ENCODE assay signal across 8 mouse cellular contexts in genomic region chr17:43018071-43018470, GRCm38 (mm10). TPM values are rescaled to one million over a fixed set of nuclear protein-coding genes. Genes with fewer than 3 reads are reported as not detected.
DNase-seq lines count a peak whose midpoint lies in the region; ATAC-seq and TF ChIP-seq lines count a peak whose summit lies in the region.

No protein-coding gene starts in this region.

- H3K36me3 ChIP-seq in forebrain, embryonic 10.5 days (replicated peaks): peaks cover 28% of the 10 kb centered on the region
- no peaks in the 10 kb centered on the region for H3K36me3 ChIP-seq in limb, embryonic 11.5 days (ENCODE audit: control insufficient read depth, insufficient read depth, low read length)
- H3K36me3 ChIP-seq in neural tube, embryonic 14.5 days (ENCODE audit: control insufficient read depth, insufficient read depth, low read length): no peaks in the 10 kb centered on the region

- H3K9ac ChIP-seq in limb, embryonic 11.5 days (ENCODE audit: low read length): no peak overlapping the region; the same call in 1 of the 2 replicates
- H3K9ac ChIP-seq in neural tube, embryonic 14.5 days (replicated peaks; ENCODE audit: low read depth, low read length): peak overlapping the region; percentile 99

- no peaks in the 10 kb centered on the region for H3K27me3 ChIP-seq in forebrain, embryonic 10.5 days (ENCODE audit: poor library complexity, severe bottlenecking)
- no peaks in the 10 kb centered on the region for H3K27me3 ChIP-seq in limb, embryonic 11.5 days (ENCODE audit: control insufficient read depth, insufficient read depth, low read length)
- H3K27me3 ChIP-seq in neural tube, embryonic 14.5 days (ENCODE audit: control insufficient read depth, insufficient read depth, low read length): no peaks in the 10 kb centered on the region

- H3K4me2 ChIP-seq in limb, embryonic 11.5 days (ENCODE audit: low read depth, severe bottlenecking): peak overlapping the region; percentile 95
- peak overlapping the region; percentile 80 for H3K4me2 ChIP-seq in neural tube, embryonic 14.5 days (ENCODE audit: low read depth, low read length)

- H3K4me3 ChIP-seq in layer of hippocampus, adult 2 months: peak overlapping the region; percentile 92
- peak overlapping the region; percentile 90 for H3K4me3 ChIP-seq in forebrain, embryonic 10.5 days
- H3K4me3 ChIP-seq in limb, embryonic 11.5 days (ENCODE audit: low read depth, low read length): peak overlapping the region; percentile 78; the same call in 1 of the 2 replicates
- H3K4me3 ChIP-seq in neural tube, embryonic 14.5 days (ENCODE audit: low read depth, low read length): peak overlapping the region; percentile 97

- no peak for TF ChIP-seq CTCF in layer of hippocampus, adult 2 months (conservative IDR thresholded peaks at IDR 0.05)

- peak overlapping the region; percentile 95 for H3K27ac ChIP-seq in layer of hippocampus, adult 2 months
- peak overlapping the region; percentile 95 for H3K27ac ChIP-seq in forebrain, embryonic 10.5 days
- H3K27ac ChIP-seq in limb, embryonic 11.5 days (replicated peaks; ENCODE audit: low read depth, low read length): no peak overlapping the region
- H3K27ac ChIP-seq in neural tube, embryonic 14.5 days (ENCODE audit: low read depth, low read length): peak overlapping the region; percentile 97

- H3K4me1 ChIP-seq in forebrain, embryonic 10.5 days: peaks cover 15% of the 10 kb centered on the region
- 0 out of 2 replicates have a peak, but pooled peaks cover 2% of the 10 kb centered on the region for H3K4me1 ChIP-seq in limb, embryonic 11.5 days (ENCODE audit: control insufficient read depth, insufficient read depth, low read length)
- peaks cover 8% of the 10 kb centered on the region for H3K4me1 ChIP-seq in neural tube, embryonic 14.5 days (ENCODE audit: control insufficient read depth, insufficient read depth, low read length)

- no peak for DNase-seq in layer of hippocampus, adult 2 months (ENCODE audit: low spot score in 2 of 2)
- no peak for DNase-seq in layer of hippocampus, adult 11-12 months (ENCODE audit: low spot score)
- DNase-seq in forebrain, embryonic 10.5 days (ENCODE audit: extremely low spot score, low spot score): no peak
- DNase-seq in limb, embryonic 11.5 days (ENCODE audit: low spot score): no peak
- no peak for DNase-seq in thymus, postnatal 14 days
- DNase-seq in spleen, postnatal 14 days (ENCODE audit: low spot score in 2 of 2): no peak
- DNase-seq in kidney, adult 18-20 months: no peak

- no peak for ATAC-seq in limb, embryonic 11.5 days (ENCODE audit: insufficient number of reproducible peaks, low FRiP score, low TSS enrichment, low read depth)
- ATAC-seq in neural tube, embryonic 14.5 days (ENCODE audit: low read depth): peak; percentile 22; the same call in 1 of the 2 replicates

- no peaks in the 10 kb centered on the region for H3K9me3 ChIP-seq in forebrain, embryonic 10.5 days
- H3K9me3 ChIP-seq in limb, embryonic 11.5 days (ENCODE audit: control insufficient read depth, low read length): no peaks in the 10 kb centered on the region
- H3K9me3 ChIP-seq in neural tube, embryonic 14.5 days (ENCODE audit: control insufficient read depth, low read length): no peaks in the 10 kb centered on the region

RNA-seq across cellular contexts. Expression of gene Tnfrsf21, which starts 1.7 kb away (rescaled TPM):
- 100 to 1,000 TPM; 121 to 123 TPM for total RNA-seq in layer of hippocampus, adult 2 months (2021)
- polyA plus RNA-seq in forebrain, embryonic 10.5 days (2016; fragmentation: Nextera tagmentation; extraction: Ambion mirVana): 24.5 and 26.8 TPM in 2 replicates
- 15.6 and 16.6 TPM in 2 replicates for polyA plus RNA-seq in limb, embryonic 11.5 days (2014; fragmentation: Nextera tagmentation; extraction: Ambion mirVana)
- 82.6 and 95.8 TPM in 2 replicates for polyA plus RNA-seq in neural tube, embryonic 14.5 days (2014; fragmentation: Nextera tagmentation; extraction: Ambion mirVana)
